Mouse (Mus musculus): ENCODE data around the gene Rad21l. TPM values are rescaled to one million over a fixed set of nuclear protein-coding genes. Genes with fewer than 3 reads are reported as not detected.

The Rad21l gene
- polyA plus RNA-seq, 1 experiment from 2014 or later: not detected

- no peak overlapping the region for H3K4me3 ChIP-seq (ENCODE audit: low read depth, low read length)
- H3K27ac ChIP-seq (ENCODE audit: low read depth, low read length): no peak overlapping the region
- no peak for ATAC-seq (replicated peaks; ENCODE audit: insufficient number of reproducible peaks, low FRiP score, low TSS enrichment)
- no peak overlapping the region for H3K9ac ChIP-seq (ENCODE audit: low read depth, low read length)
- H3K36me3 ChIP-seq (ENCODE audit: control insufficient read depth, insufficient read depth, low read length): no peaks in the 10 kb centered on the region
- H3K4me1 ChIP-seq (ENCODE audit: control insufficient read depth, insufficient read depth, low read length): no peaks in the 10 kb centered on the region
- H3K9me3 ChIP-seq (replicated peaks; ENCODE audit: control insufficient read depth, low read length): no peaks in the 10 kb centered on the region
- WGBS (ENCODE audit: insufficient replicate concordance): 58% methylated on average over 3 of the region's 3 CpGs
- H3K27me3 ChIP-seq (ENCODE audit: control insufficient read depth, insufficient read depth, low read length): no peaks in the 10 kb centered on the region
- no peak overlapping the region for H3K4me2 ChIP-seq
These were observed 14.0 kb upstream of the Rad21l start for GRCm38 (mm10) chr2:151682357-151682756.

GRCm38 (mm10) chr2:151676234-151676633 is 7.9 kb upstream of the Rad21l start:
- Histone ChIP-seq H3K9me3 (replicated peaks; ENCODE audit: control insufficient read depth, low read length) (no peaks in the 10 kb centered on the region), H3K4me3 (ENCODE audit: low read depth, low read length) (no peak overlapping the region), H3K27me3 (ENCODE audit: control insufficient read depth, insufficient read depth, low read length) (peaks cover 5% of the 10 kb centered on the region; the same call in 1 of the 2 replicates), H3K4me1 (ENCODE audit: control insufficient read depth, insufficient read depth, low read length) (no peaks in the 10 kb centered on the region), H3K9ac (ENCODE audit: low read depth, low read length) (no peak overlapping the region), H3K27ac (ENCODE audit: low read depth, low read length) (no peak overlapping the region), H3K36me3 (ENCODE audit: control insufficient read depth, insufficient read depth, low read length) (no peaks in the 10 kb centered on the region), H3K4me2 (no peak overlapping the region)
- ATAC-seq (replicated peaks; ENCODE audit: insufficient number of reproducible peaks, low FRiP score, low TSS enrichment): no peak
- WGBS (ENCODE audit: insufficient replicate concordance): 56% methylated on average over 2 of the region's 2 CpGs

- Histone ChIP-seq H3K27ac (ENCODE audit: low read depth, low read length) (no peak overlapping the region), H3K4me3 (ENCODE audit: low read depth, low read length) (no peak overlapping the region), H3K36me3 (ENCODE audit: control insufficient read depth, insufficient read depth, low read length) (no peaks in the 10 kb centered on the region), H3K9me3 (replicated peaks; ENCODE audit: control insufficient read depth, low read length) (no peaks in the 10 kb centered on the region), H3K9ac (ENCODE audit: low read depth, low read length) (no peak overlapping the region), H3K4me2 (no peak overlapping the region), H3K27me3 (ENCODE audit: control insufficient read depth, insufficient read depth, low read length) (peaks cover 13% of the 10 kb centered on the region), H3K4me1 (ENCODE audit: control insufficient read depth, insufficient read depth, low read length) (no peaks in the 10 kb centered on the region)
- 60% methylated on average over 1 of the region's 1 CpGs for WGBS (ENCODE audit: insufficient replicate concordance)
- ATAC-seq (replicated peaks; ENCODE audit: insufficient number of reproducible peaks, low FRiP score, low TSS enrichment): 0 out of 2 replicates have a peak, but pooled peaks have one; percentile 10
These were observed 2.6 kb upstream of the Rad21l start for GRCm38 (mm10) chr2:151670968-151671329.

DNA sequence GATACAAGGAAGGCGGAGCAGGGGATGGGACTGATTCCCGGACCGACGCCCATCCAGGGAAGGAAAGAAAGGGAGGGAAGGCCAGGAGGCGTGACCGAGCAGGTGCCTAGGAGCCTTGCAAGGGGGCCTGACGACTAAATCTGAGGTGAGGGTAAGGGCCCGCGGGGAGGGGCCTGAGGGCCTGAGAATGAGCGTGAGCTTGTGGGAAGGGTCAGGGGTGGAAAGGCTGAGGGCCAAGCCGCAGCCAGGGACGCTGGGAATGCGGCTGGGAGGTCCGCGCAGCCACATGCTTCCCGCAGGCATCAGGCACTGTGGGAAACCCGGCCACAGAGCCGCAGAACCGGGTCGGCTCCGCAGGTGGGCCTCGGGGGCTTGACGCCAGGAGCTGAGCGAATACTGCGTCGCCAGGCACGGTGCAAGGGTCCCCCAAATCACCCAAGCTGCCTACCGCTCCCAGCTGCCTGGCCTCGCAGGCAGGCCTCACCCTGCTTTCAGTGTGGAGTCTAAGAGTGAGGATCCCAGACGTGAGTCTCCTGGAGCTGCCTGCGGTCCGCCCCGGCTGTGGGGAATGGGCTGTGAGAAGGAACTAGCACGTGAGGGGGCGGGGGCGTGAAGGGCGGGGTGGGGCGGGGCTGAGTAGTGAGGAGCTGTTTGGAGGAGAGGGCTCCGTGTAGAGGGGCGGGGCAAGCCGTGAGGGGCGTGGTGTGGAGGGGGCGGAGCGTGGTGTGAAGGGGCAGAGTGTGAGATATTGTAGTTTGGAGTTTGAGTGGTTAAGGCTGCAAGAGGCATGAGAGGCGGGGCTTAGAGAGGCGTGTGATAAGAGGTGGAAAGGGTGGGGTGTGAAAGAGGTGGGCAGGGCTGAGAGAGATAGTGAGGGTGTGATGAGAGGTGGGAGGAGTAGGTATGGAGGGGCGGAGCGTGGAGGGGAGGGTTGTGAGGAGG is 2.0 kb upstream of the Rad21l start:
- no peaks in the 10 kb centered on the region for H3K36me3 ChIP-seq (ENCODE audit: control insufficient read depth, insufficient read depth, low read length)
- WGBS (ENCODE audit: insufficient replicate concordance): 32% methylated on average over 48 of the region's 48 CpGs
- no peaks in the 10 kb centered on the region for H3K9me3 ChIP-seq (replicated peaks; ENCODE audit: control insufficient read depth, low read length)
- H3K4me3 ChIP-seq (ENCODE audit: low read depth, low read length): no peak overlapping the region
- peaks cover 13% of the 10 kb centered on the region for H3K27me3 ChIP-seq (ENCODE audit: control insufficient read depth, insufficient read depth, low read length)
- H3K4me1 ChIP-seq (ENCODE audit: control insufficient read depth, insufficient read depth, low read length): no peaks in the 10 kb centered on the region
- no peak overlapping the region for H3K27ac ChIP-seq (ENCODE audit: low read depth, low read length)
- ATAC-seq (replicated peaks; ENCODE audit: insufficient number of reproducible peaks, low FRiP score, low TSS enrichment): peak; percentile 61
- H3K9ac ChIP-seq (ENCODE audit: low read depth, low read length): no peak overlapping the region
- H3K4me2 ChIP-seq: peak overlapping the region; percentile 35

GRCm38 (mm10) chr2:151652053-151652452 is 16.3 kb downstream of the Rad21l start:
- 64% methylated on average over 1 of the region's 1 CpGs for WGBS (ENCODE audit: insufficient replicate concordance)

DNA sequence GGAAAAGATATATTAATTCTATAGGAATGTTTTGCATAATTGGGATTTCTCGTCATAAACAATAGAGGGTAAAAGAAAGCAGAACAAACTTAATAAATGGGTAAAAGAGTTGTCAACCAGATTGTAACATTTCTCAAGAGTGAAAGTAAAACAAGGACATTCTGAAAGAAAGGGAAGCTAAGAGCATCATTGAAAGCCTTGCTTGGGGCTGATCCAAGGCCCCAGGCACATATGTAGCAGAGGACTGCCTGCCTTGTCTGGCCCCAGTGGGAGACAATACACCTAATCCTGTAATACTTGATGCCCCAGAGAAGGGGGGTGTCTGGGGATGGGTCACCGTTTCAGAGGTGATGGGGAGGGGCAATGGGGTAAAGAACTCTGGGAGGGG is 32.3 kb downstream of the Rad21l start:
- no peaks in the 10 kb centered on the region for H3K4me1 ChIP-seq (ENCODE audit: control insufficient read depth, insufficient read depth, low read length)
- no peak for ATAC-seq (replicated peaks; ENCODE audit: insufficient number of reproducible peaks, low FRiP score, low TSS enrichment)
- H3K27ac ChIP-seq (ENCODE audit: low read depth, low read length): no peak overlapping the region
- no peak overlapping the region for H3K4me3 ChIP-seq (ENCODE audit: low read depth, low read length)
- H3K27me3 ChIP-seq (ENCODE audit: control insufficient read depth, insufficient read depth, low read length): peaks cover 29% of the 10 kb centered on the region
- H3K4me2 ChIP-seq: no peak overlapping the region
- WGBS (ENCODE audit: insufficient replicate concordance): 76% methylated on average over 2 of the region's 2 CpGs
- H3K9me3 ChIP-seq (replicated peaks; ENCODE audit: control insufficient read depth, low read length): no peaks in the 10 kb centered on the region
- no peak overlapping the region for H3K9ac ChIP-seq (ENCODE audit: low read depth, low read length)
- no peaks in the 10 kb centered on the region for H3K36me3 ChIP-seq (ENCODE audit: control insufficient read depth, insufficient read depth, low read length)

More at GRCm38 (mm10) chr2:151652053-151652452, 16.3 kb downstream of the Rad21l start:
- Histone ChIP-seq H3K9ac (ENCODE audit: low read depth, low read length) (no peak overlapping the region), H3K4me1 (ENCODE audit: control insufficient read depth, insufficient read depth, low read length) (no peaks in the 10 kb centered on the region), H3K27ac (ENCODE audit: low read depth, low read length) (no peak overlapping the region), H3K4me2 (no peak overlapping the region), H3K27me3 (ENCODE audit: control insufficient read depth, insufficient read depth, low read length) (no peaks in the 10 kb centered on the region), H3K36me3 (ENCODE audit: control insufficient read depth, insufficient read depth, low read length) (no peaks in the 10 kb centered on the region), H3K9me3 (replicated peaks; ENCODE audit: control insufficient read depth, low read length) (no peaks in the 10 kb centered on the region), H3K4me3 (ENCODE audit: low read depth, low read length) (no peak overlapping the region)
- ATAC-seq (replicated peaks; ENCODE audit: insufficient number of reproducible peaks, low FRiP score, low TSS enrichment): no peak

DNA sequence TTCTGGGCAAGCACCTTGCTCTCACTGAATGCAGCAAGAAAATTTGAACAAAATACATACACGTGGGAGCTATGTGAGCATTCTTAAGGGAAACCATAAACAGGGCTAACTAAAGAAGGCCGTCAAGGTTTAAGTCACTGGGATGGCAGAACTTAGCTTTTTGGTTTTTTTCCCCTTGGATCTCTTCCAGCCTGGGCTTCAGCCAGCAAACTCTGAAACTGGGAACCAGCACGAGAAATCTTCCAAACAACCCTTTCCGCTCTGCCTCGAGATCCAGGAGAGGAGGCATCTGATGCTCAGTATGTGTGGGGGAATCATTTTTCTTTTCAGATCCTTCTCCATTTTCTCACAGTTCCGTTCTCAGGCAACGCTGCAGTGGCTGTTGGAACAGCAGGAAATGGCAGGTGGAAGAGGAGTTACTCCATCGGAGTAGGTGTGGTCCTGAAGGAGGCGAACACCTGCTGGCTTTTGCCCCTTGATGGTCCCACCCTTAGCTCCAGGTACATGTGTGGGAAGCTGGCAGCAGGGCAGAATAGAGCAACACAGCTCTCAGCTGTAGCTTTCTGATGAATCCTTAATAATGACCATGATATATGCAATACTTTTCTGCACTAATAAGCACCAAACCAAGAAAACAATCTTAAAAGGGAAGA is 32.8 kb downstream of the Rad21l start:
- ATAC-seq (replicated peaks; ENCODE audit: insufficient number of reproducible peaks, low FRiP score, low TSS enrichment): no peak
- Histone ChIP-seq H3K27me3 (ENCODE audit: control insufficient read depth, insufficient read depth, low read length) (peaks cover 34% of the 10 kb centered on the region), H3K4me2 (no peak overlapping the region), H3K9ac (ENCODE audit: low read depth, low read length) (no peak overlapping the region), H3K4me1 (ENCODE audit: control insufficient read depth, insufficient read depth, low read length) (no peaks in the 10 kb centered on the region), H3K36me3 (ENCODE audit: control insufficient read depth, insufficient read depth, low read length) (no peaks in the 10 kb centered on the region), H3K27ac (ENCODE audit: low read depth, low read length) (no peak overlapping the region), H3K4me3 (ENCODE audit: low read depth, low read length) (no peak overlapping the region), H3K9me3 (replicated peaks; ENCODE audit: control insufficient read depth, low read length) (no peaks in the 10 kb centered on the region)
- WGBS (ENCODE audit: insufficient replicate concordance): 62% methylated on average over 9 of the region's 9 CpGs

DNA sequence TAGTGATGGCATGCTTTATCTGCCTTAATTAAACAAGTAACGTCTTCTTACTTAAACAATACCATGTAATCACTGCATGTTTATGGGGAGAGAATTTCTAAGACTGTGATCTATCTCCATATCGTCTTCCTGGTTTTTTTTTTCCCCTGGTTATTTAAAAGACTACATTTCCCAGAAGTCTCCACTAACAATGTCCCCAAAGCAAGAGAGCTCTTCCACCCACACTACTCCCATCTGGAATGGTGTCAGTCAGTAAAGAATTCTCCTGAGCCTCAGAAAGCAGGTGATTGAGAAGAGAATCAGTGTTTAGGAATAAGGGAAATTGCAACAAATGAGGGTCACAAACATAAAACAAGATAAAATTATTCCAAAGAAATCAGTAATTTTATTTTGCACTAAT is 33.4 kb downstream of the Rad21l start:
- ATAC-seq (replicated peaks; ENCODE audit: insufficient number of reproducible peaks, low FRiP score, low TSS enrichment): no peak
- 30% methylated on average over 2 of the region's 2 CpGs for WGBS (ENCODE audit: insufficient replicate concordance)
- H3K4me3 ChIP-seq (ENCODE audit: low read depth, low read length): no peak overlapping the region
- no peak overlapping the region for H3K27ac ChIP-seq (ENCODE audit: low read depth, low read length)
- peaks cover 40% of the 10 kb centered on the region for H3K27me3 ChIP-seq (ENCODE audit: control insufficient read depth, insufficient read depth, low read length)
- H3K4me2 ChIP-seq: no peak overlapping the region
- H3K9me3 ChIP-seq (replicated peaks; ENCODE audit: control insufficient read depth, low read length): no peaks in the 10 kb centered on the region
- H3K36me3 ChIP-seq (ENCODE audit: control insufficient read depth, insufficient read depth, low read length): no peaks in the 10 kb centered on the region
- no peak overlapping the region for H3K9ac ChIP-seq (ENCODE audit: low read depth, low read length)
- no peaks in the 10 kb centered on the region for H3K4me1 ChIP-seq (ENCODE audit: control insufficient read depth, insufficient read depth, low read length)
